Mouse (Mus musculus) forebrain, embryonic 14.5 days (tissue): ENCODE measurements around the gene Prrxl1. TPM values are rescaled to one million over a fixed set of nuclear protein-coding genes. Genes with fewer than 3 reads are reported as not detected.
A peak's percentile ranks its signal among the peaks of the same experiment; 100 is the strongest.

ENCODE experiments used
- ATAC-seq: fragments of 200-750 bp; cut with Nextera tagmentation; 2 replicates; pipeline ENCODE4 v1.8.0; 2017; ENCODE audit warnings: mild to moderate bottlenecking, moderate library complexity
- DNase-seq: peaks from one replicate; pipeline ENCODE4 v3.0.0-alpha.2; 2015; ENCODE audit warnings: low spot score
- H3K27ac ChIP-seq: fragments of 300-500 bp; sonication (generic); 2 replicates; pipeline ENCODE4 v1.5.1; 2014; ENCODE audit warnings: low read depth, mild to moderate bottlenecking, control low read depth, low read length, moderate library complexity
- H3K27me3 ChIP-seq: fragments of 300-500 bp; sonication (generic); replicated peaks from 2 replicates; pipeline ENCODE4 v1.6.1; 2014; ENCODE audit warnings: low read length, control low read depth, mixed read lengths; ENCODE audit not compliant: control insufficient read depth, insufficient read depth
- H3K36me3 ChIP-seq: fragments of 300-500 bp; sonication (generic); 2 replicates; pipeline ENCODE4 v1.6.1; 2014; ENCODE audit warnings: low read length, control low read depth; ENCODE audit not compliant: control insufficient read depth, insufficient read depth
- H3K4me1 ChIP-seq: fragments of 300-500 bp; sonication (generic); 2 replicates; pipeline ENCODE4 v1.6.1; 2014; ENCODE audit warnings: antibody characterized with exemption, low read length, control low read depth; ENCODE audit not compliant: control insufficient read depth, insufficient read depth
- H3K4me2 ChIP-seq: fragments of 300-500 bp; sonication (generic); 2 replicates; pipeline ENCODE4 v1.6.1; 2014; ENCODE audit warnings: mild to moderate bottlenecking, control low read depth, low read length
- H3K4me3 ChIP-seq: fragments of 300-500 bp; sonication (generic); 2 replicates; pipeline ENCODE4 v1.5.1; 2014; ENCODE audit warnings: low read depth, low read length, control low read depth
- H3K9ac ChIP-seq: fragments of 300-500 bp; sonication (generic); 2 replicates; pipeline ENCODE4 v1.6.1; 2014; ENCODE audit warnings: mild to moderate bottlenecking, low read length, control low read depth, moderate library complexity
- H3K9me3 ChIP-seq: fragments of 300-500 bp; sonication (generic); replicated peaks from 2 replicates; pipeline ENCODE4 v1.6.1; 2016; ENCODE audit warnings: low read length, control low read depth, mixed read lengths; ENCODE audit not compliant: control insufficient read depth
- WGBS: fragments of 180-500 bp; shearing (Covaris S2); extraction: QIAGEN DNeasy Blood & Tissue Kit; methylation state at CpG from one replicate; pipeline ENCODE4 v1.1.7; 2014; 5-methylcytosine and 5-hydroxymethylcytosine counted together
- polyA plus RNA-seq: library from polyadenylated mRNA; unstranded; fragments of >200 nt; fragmentation: Nextera tagmentation; extraction: Ambion mirVana; gene quantifications from 2 replicates; pipeline ENCODE4 v1.2.1, GENCODE M21; 2014

Gene Prrxl1
- polyA plus RNA-seq, 1 experiment from 2014 or later, result not detected

- Histone ChIP-seq H3K9me3 (no peaks in the 10 kb centered on the region), H3K27ac (no peak overlapping the region), H3K27me3 (no peaks in the 10 kb centered on the region), H3K4me3 (no peak overlapping the region), H3K9ac (no peak overlapping the region), H3K36me3 (no peaks in the 10 kb centered on the region), H3K4me2 (no peak overlapping the region), H3K4me1 (no peaks in the 10 kb centered on the region)
- ATAC-seq, result no peak
- 79% methylated on average over 9 of the region's 9 CpGs for WGBS
- no peak for DNase-seq
These were observed 60.6 kb downstream of the Prrxl1 start for GRCm38 (mm10) chr14:32659781-32660180.

DNA sequence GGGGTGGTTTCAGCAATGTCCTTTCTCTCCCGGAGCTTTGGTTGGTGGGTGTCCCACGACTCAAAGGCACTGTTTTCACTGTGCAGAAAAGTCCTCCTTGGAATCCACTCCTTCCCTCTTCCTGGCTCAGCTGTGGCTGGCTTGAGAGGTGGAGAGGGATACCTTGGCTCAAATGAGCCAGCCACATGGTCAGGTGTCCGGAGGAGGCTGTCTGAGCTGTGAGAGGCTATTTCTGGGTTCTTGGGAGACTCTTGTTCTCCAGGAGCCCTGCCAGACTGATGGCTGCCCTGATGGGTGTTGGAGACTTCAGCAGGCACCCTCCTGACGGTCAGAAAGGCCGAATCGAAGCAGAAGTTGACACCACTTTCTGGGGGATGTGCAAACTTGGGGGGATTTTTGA is 63.9 kb downstream of the Prrxl1 start:
- Histone ChIP-seq H3K36me3 (no peaks in the 10 kb centered on the region), H3K27ac (no peak overlapping the region), H3K4me3 (no peak overlapping the region), H3K4me2 (no peak overlapping the region), H3K27me3 (no peaks in the 10 kb centered on the region), H3K4me1 (no peaks in the 10 kb centered on the region), H3K9me3 (no peaks in the 10 kb centered on the region), H3K9ac (no peak overlapping the region)
- no peak for ATAC-seq
- WGBS, result 87% methylated on average over 6 of the region's 6 CpGs
- DNase-seq, result no peak

DNA sequence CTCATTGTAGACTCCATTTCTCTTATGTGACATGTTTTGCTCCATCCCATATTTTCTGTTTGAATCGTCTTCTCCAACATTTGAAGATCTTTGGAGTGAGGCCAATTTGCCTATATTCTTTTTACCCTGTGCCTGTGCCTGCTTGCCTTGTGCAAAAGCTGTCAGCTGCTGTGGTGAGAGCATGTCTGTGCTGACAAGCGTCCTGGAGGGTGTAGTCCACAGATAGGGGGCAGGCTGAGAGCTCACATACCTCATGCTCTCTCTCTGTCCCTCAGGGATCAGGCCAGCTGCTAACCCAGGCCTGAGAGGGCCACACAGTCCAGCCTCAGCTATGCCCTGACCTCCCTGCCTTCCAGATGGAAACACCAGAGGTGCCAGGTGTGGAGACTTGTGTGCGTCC is 74.0 kb downstream of the Prrxl1 start:
- Histone ChIP-seq H3K4me1 (no peaks in the 10 kb centered on the region), H3K27me3 (no peaks in the 10 kb centered on the region), H3K36me3 (no peaks in the 10 kb centered on the region), H3K9me3 (no peaks in the 10 kb centered on the region), H3K4me2 (no peak overlapping the region), H3K4me3 (no peak overlapping the region), H3K9ac (no peak overlapping the region), H3K27ac (no peak overlapping the region)
- DNase-seq (peak; percentile 23), ATAC-seq (no peak)
- 63% methylated on average over 3 of the region's 3 CpGs for WGBS

DNA sequence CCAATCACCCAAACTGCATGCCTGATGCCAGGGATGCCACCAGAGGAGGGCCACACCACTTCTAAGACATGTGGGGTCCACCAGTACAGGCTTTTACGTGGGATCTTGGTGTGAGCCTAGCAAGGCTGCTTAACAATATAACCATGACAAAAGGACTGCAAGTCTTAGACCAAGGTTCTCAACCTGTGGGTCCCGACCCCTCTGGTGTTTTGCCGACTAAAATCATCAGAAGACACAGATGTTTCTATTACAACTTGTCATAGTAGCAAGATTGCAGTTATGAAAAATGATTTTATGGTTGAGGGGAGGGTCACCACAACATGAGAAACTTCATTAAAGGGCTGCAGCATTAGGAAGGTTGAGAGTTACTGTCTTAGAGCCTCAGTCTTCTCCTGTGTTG is 79.4 kb downstream of the Prrxl1 start:
- Histone ChIP-seq H3K27me3 (no peaks in the 10 kb centered on the region), H3K4me1 (peaks cover 3% of the 10 kb centered on the region; the same call in 1 of the 2 replicates), H3K4me2 (no peak overlapping the region), H3K9ac (no peak overlapping the region), H3K9me3 (no peaks in the 10 kb centered on the region), H3K27ac (no peak overlapping the region), H3K36me3 (no peaks in the 10 kb centered on the region), H3K4me3 (no peak overlapping the region)
- no peak for ATAC-seq
- WGBS, result 76% methylated on average over 3 of the region's 3 CpGs
- DNase-seq, result no peak

DNA sequence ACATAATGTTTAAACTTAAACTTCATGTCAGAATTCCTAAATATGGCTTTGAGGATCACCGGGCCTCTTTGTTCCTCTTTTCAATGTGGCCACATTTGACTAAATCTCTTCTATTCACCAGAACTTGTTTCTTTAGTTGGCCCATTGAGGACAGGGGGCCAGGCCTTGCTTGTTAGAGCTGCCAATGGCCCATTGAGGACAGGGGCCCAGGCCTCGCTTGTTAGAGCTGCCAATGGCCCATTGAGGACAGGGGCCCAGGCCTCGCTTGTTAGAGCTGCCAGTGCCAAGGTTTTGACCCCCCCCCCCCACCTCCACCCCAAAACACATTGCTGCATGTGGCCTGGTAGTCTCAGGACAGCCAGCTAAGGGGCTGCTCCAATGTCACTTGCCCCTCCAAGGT is 82.4 kb downstream of the Prrxl1 start:
- H3K27me3 ChIP-seq, result no peaks in the 10 kb centered on the region
- DNase-seq (peak; percentile 11), ATAC-seq (peak; percentile 43; the same call in 1 of the 2 replicates)
- no peak overlapping the region for H3K9ac ChIP-seq
- H3K9me3 ChIP-seq, result no peaks in the 10 kb centered on the region
- H3K4me1 ChIP-seq, result peaks cover 11% of the 10 kb centered on the region; the same call in 1 of the 2 replicates
- no peak overlapping the region for H3K4me3 ChIP-seq
- no peak overlapping the region for H3K4me2 ChIP-seq
- no peaks in the 10 kb centered on the region for H3K36me3 ChIP-seq
- no peak overlapping the region for H3K27ac ChIP-seq
- WGBS, result 17% methylated on average over 3 of the region's 3 CpGs

DNA sequence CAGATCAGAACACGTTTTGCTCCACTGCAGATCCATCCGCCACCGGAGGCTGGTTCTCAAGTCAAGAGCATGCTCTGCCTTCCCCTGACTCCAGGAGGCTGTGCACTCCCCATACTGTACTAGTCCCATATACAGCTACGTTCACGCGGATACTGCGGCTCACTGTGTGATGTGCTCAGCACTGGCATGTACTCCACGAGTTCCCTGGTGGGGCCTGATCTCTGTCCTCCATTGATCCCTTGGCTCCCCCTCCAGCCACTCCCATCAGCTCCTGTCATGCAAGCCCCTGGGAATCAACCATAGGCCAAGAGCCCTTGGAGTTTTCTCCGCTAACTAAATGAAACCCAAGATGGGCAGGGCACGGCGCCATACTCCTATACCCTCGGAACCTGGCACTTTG is 83.3 kb downstream of the Prrxl1 start:
- no peak overlapping the region for H3K4me2 ChIP-seq
- no peak for ATAC-seq
- no peaks in the 10 kb centered on the region for H3K27me3 ChIP-seq
- H3K36me3 ChIP-seq, result no peaks in the 10 kb centered on the region
- no peak overlapping the region for H3K27ac ChIP-seq
- 93% methylated on average over 12 of the region's 12 CpGs for WGBS
- H3K4me3 ChIP-seq, result no peak overlapping the region
- DNase-seq, result no peak
- no peak overlapping the region for H3K9ac ChIP-seq
- no peaks in the 10 kb centered on the region for H3K9me3 ChIP-seq
- peaks cover 11% of the 10 kb centered on the region; the same call in 1 of the 2 replicates for H3K4me1 ChIP-seq

- Histone ChIP-seq H3K4me1 (peaks cover 11% of the 10 kb centered on the region; the same call in 1 of the 2 replicates), H3K9me3 (no peaks in the 10 kb centered on the region), H3K9ac (no peak overlapping the region), H3K27me3 (no peaks in the 10 kb centered on the region), H3K4me2 (no peak overlapping the region), H3K27ac (no peak overlapping the region), H3K36me3 (no peaks in the 10 kb centered on the region), H3K4me3 (no peak overlapping the region)
- peak; percentile 6 for DNase-seq
- peak; percentile 61; the same call in 1 of the 2 replicates for ATAC-seq
- 67% methylated on average over 19 of the region's 19 CpGs for WGBS
These were observed 84.1 kb downstream of the Prrxl1 start for GRCm38 (mm10) chr14:32683251-32683838.

GRCm38 (mm10) chr14:32683982-32684734 is 85.0 kb downstream of the Prrxl1 start:
- DNase-seq, result peak; percentile 82
- Histone ChIP-seq H3K9ac (no peak overlapping the region), H3K4me1 (peaks cover 11% of the 10 kb centered on the region; the same call in 1 of the 2 replicates), H3K27ac (no peak overlapping the region), H3K4me2 (peak overlapping the region; percentile 37), H3K27me3 (no peaks in the 10 kb centered on the region), H3K9me3 (no peaks in the 10 kb centered on the region), H3K36me3 (no peaks in the 10 kb centered on the region), H3K4me3 (no peak overlapping the region)
- peak; percentile 74 for ATAC-seq
- 20% methylated on average over 19 of the region's 19 CpGs for WGBS

DNA sequence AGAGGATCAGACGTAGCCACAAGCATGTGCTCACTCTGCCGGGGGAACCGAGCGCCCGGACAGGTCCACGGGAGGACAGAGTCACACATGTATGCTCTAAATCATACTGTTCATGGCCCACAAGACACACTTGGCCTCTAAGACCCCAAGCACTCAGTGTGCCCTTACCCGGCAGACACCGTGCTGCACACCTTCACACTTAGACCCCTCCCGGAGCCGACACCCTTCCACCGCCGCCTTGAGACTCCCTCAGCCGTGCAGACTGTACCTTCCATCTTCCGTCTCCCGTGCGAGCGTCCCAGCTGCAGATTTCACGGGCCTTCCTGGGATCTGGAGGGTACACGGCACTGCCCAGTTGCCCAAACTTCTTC is 85.5 kb downstream of the Prrxl1 start:
- Histone ChIP-seq H3K9me3 (no peaks in the 10 kb centered on the region), H3K4me3 (no peak overlapping the region), H3K9ac (no peak overlapping the region), H3K4me2 (no peak overlapping the region), H3K27me3 (no peaks in the 10 kb centered on the region), H3K4me1 (peaks cover 11% of the 10 kb centered on the region; the same call in 1 of the 2 replicates), H3K36me3 (no peaks in the 10 kb centered on the region), H3K27ac (no peak overlapping the region)
- WGBS, result 91% methylated on average over 19 of the region's 19 CpGs
- no peak for DNase-seq
- no peak for ATAC-seq
